In the genomic region with DNA sequence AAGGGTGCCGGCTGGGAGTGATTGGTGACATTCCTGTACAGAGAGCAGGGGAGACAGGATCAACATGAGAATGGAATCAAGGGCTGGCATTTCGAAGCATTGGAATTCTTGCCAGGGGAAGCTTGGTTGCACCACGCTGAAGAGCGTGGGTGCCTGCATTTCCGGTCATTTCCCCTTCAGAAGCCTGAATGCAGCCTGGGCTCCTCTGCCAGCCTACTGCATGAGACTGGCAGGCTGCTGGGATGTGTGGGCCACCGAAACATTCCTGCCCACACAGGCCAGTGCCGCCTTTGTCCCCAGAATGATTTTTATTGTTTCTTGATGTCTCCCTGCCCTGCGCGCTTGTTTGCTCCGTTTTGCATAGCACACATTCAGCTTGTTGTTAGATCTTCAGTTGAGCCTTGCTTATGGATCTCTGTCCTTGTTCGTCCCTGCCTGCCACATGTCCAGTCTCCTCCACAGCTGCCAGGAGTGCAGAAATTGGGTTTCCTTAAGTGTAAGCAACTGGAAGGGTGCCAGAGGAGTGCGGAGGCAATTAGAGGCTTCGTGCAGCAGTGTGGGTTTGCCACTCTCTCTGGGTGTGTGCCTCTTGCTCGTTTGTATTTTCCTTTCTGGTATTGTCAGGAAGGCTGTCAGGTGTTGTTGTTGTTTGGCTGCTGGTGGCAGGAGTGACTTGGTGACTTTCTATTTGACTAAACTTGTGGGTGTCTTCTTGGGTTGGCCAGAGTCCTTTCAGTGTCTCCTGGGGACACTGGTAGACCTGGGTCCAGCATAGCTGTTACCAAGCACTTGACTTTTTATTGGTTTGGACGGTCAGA, we compare ENCODE assay signal across 8 mouse cellular contexts.
DNase-seq lines count a peak whose midpoint lies in the region; ATAC-seq and TF ChIP-seq lines count a peak whose summit lies in the region.

No protein-coding gene starts in this region.

- TF ChIP-seq EP300 in stomach, postnatal 0 days (optimal IDR thresholded peaks at IDR 0.05): no peak

- 63% methylated on average over 15 of the region's 15 CpGs for WGBS in stomach, embryonic 15.5 days
- WGBS in stomach, postnatal 0 days: 55% methylated on average over 15 of the region's 15 CpGs
- 37% methylated on average over 15 of the region's 15 CpGs for WGBS in hindbrain, embryonic 14.5 days

- TF ChIP-seq CTCF in stomach, postnatal 0 days (IDR thresholded peaks at IDR 0.05; ENCODE audit: low read depth): no peak

- no peaks in the 10 kb centered on the region for H3K36me3 ChIP-seq in stomach, embryonic 15.5 days
- no peaks in the 10 kb centered on the region for H3K36me3 ChIP-seq in stomach, postnatal 0 days (ENCODE audit: control insufficient read depth, insufficient read depth, low read length)
- no peaks in the 10 kb centered on the region for H3K36me3 ChIP-seq in hindbrain, embryonic 14.5 days (replicated peaks; ENCODE audit: control insufficient read depth, insufficient read depth)

- H3K27ac ChIP-seq in stomach, embryonic 15.5 days: peak overlapping the region; percentile 28; the same call in 1 of the 2 replicates
- no peak overlapping the region for H3K27ac ChIP-seq in stomach, postnatal 0 days (replicated peaks)
- H3K27ac ChIP-seq in hindbrain, embryonic 14.5 days: peak overlapping the region; percentile 73

- intact Hi-C loops in heart, postnatal 25 days (cut with DNase I): no loop called here

- no peak for ATAC-seq in stomach, embryonic 15.5 days (ENCODE audit: insufficient read depth, low FRiP score, low read depth)
- no peak for ATAC-seq in stomach, postnatal 0 days (ENCODE audit: low FRiP score, low TSS enrichment)
- ATAC-seq in hindbrain, embryonic 14.5 days (ENCODE audit: low FRiP score): peak; percentile 44; the same call in 1 of the 2 replicates

- H3K9ac ChIP-seq in stomach, embryonic 15.5 days: no peak overlapping the region
- no peak overlapping the region for H3K9ac ChIP-seq in stomach, postnatal 0 days (ENCODE audit: low read length)
- peak overlapping the region; percentile 25; the same call in 1 of the 2 replicates for H3K9ac ChIP-seq in hindbrain, embryonic 14.5 days

- H3K27me3 ChIP-seq in stomach, embryonic 15.5 days (replicated peaks): no peaks in the 10 kb centered on the region
- H3K27me3 ChIP-seq in stomach, postnatal 0 days (ENCODE audit: control insufficient read depth, insufficient read depth, low read length): no peaks in the 10 kb centered on the region
- H3K27me3 ChIP-seq in hindbrain, embryonic 14.5 days (ENCODE audit: control insufficient read depth, insufficient read depth, low read length): no peaks in the 10 kb centered on the region

- peak; percentile 63 to 72 for DNase-seq in heart, adult 18-20 months
- no peak for DNase-seq in heart, postnatal 25 days (ENCODE audit: low spot score)
- DNase-seq in stomach, postnatal 0 days (ENCODE audit: low spot score): no peak
- peak; percentile 67 for DNase-seq in hindbrain, embryonic 14.5 days (ENCODE audit: low spot score)
- peak; percentile 49 for DNase-seq in lung, postnatal 10 days
- no peak for DNase-seq in T-cell, adult 2 months (ENCODE audit: low spot score)
- no peak for DNase-seq in spleen, postnatal 10 days (ENCODE audit: low spot score in 2 of 2)

- H3K9me3 ChIP-seq in stomach, embryonic 15.5 days: no peaks in the 10 kb centered on the region
- no peaks in the 10 kb centered on the region for H3K9me3 ChIP-seq in stomach, postnatal 0 days (ENCODE audit: control insufficient read depth, low read length)
- no peaks in the 10 kb centered on the region for H3K9me3 ChIP-seq in hindbrain, embryonic 14.5 days (ENCODE audit: control insufficient read depth, low read length)

- no peak overlapping the region for H3K4me2 ChIP-seq in stomach, embryonic 15.5 days
- no peak overlapping the region for H3K4me2 ChIP-seq in stomach, postnatal 0 days (replicated peaks; ENCODE audit: low read depth)
- H3K4me2 ChIP-seq in hindbrain, embryonic 14.5 days (replicated peaks): peak overlapping the region; percentile 26

- peaks cover 9% of the 10 kb centered on the region for H3K4me1 ChIP-seq in stomach, embryonic 15.5 days
- peaks cover 3% of the 10 kb centered on the region; the same call in 1 of the 2 replicates for H3K4me1 ChIP-seq in stomach, postnatal 0 days (replicated peaks; ENCODE audit: control insufficient read depth, insufficient read depth)
- peaks cover 34% of the 10 kb centered on the region for H3K4me1 ChIP-seq in hindbrain, embryonic 14.5 days (replicated peaks; ENCODE audit: control insufficient read depth, insufficient read depth, low read length)

- no peak overlapping the region for H3K4me3 ChIP-seq in stomach, embryonic 15.5 days (replicated peaks)
- H3K4me3 ChIP-seq in stomach, postnatal 0 days (ENCODE audit: low read depth, low read length): no peak overlapping the region
- H3K4me3 ChIP-seq in hindbrain, embryonic 14.5 days (replicated peaks; ENCODE audit: low read length): no peak overlapping the region

Comparison
In these comparisons a context has a peak if more than half of its experiments do, and no peak if none do; other contexts are left out.
1. DNase-seq: peak in heart, adult 18-20 months (2 of 2), hindbrain, embryonic 14.5 days (single experiment) and lung, postnatal 10 days (single experiment); none in heart, postnatal 25 days (single experiment), stomach, postnatal 0 days (single experiment), T-cell, adult 2 months (single experiment) and spleen, postnatal 10 days (0 of 2).